Mouse (Mus musculus) MEL (cell line): ENCODE measurements around the gene Xbp1. TPM values are rescaled to one million over a fixed set of nuclear protein-coding genes. Genes with fewer than 3 reads are reported as not detected.

Source experiments
- DNase-seq: peaks from one replicate; pipeline ENCODE4 v3.0.0; 2011; ENCODE audit warnings: low read depth, low spot score
- H3K27ac ChIP-seq: 2 replicates; pipeline ENCODE4 v1.5.1; 2012; ENCODE audit warnings: low read depth, mild to moderate bottlenecking, control low read depth, low read length, moderate library complexity; ENCODE audit not compliant: control insufficient read depth
- H3K27me3 ChIP-seq, 2 experiments: fragments of 150-350 bp in 1 of 2; sonication (generic) in 1 of 2; 2 replicates each; pipeline ENCODE4 v1.6.1; 2012; ENCODE audit warnings: low read length in 2 of 2, mild to moderate bottlenecking in 2 of 2, improper control_type of control experiment in 1 of 2, moderate library complexity in 1 of 2; ENCODE audit not compliant: insufficient read depth in 2 of 2, control insufficient read depth in 1 of 2
- H3K36me3 ChIP-seq, 2 experiments: 2 replicates each; pipeline ENCODE4 v1.6.1; 2012 to 2014; ENCODE audit warnings: low read length in 2 of 2, improper control_type of control experiment in 1 of 2, inconsistent platforms in 1 of 2, mild to moderate bottlenecking in 1 of 2; ENCODE audit not compliant: insufficient read depth in 2 of 2, control insufficient read depth in 1 of 2
- H3K4me1 ChIP-seq, 2 experiments: fragments of 150-350 bp in 1 of 2; sonication (generic) in 1 of 2; 2 replicates each; pipeline ENCODE4 v1.6.1; 2012; ENCODE audit warnings: low read length in 2 of 2, improper control_type of control experiment in 1 of 2, mild to moderate bottlenecking in 1 of 2; ENCODE audit not compliant: insufficient read depth in 2 of 2, control insufficient read depth in 1 of 2
- H3K4me3 ChIP-seq, 2 experiments: fragments of 150-350 bp in 1 of 2; sonication (generic) in 1 of 2; 2 replicates each; pipeline ENCODE4 v1.5.1; 2012; ENCODE audit warnings: low read depth in 2 of 2, low read length in 2 of 2, mild to moderate bottlenecking in 2 of 2, moderate library complexity in 2 of 2, control low read depth in 1 of 2, improper control_type of control experiment in 1 of 2; ENCODE audit not compliant: control insufficient read depth in 1 of 2, insufficient read depth in 1 of 2
- H3K79me2 ChIP-seq: 2 replicates; pipeline ENCODE4 v1.6.1; 2012; ENCODE audit warnings: mild to moderate bottlenecking, low read length, moderate library complexity; ENCODE audit not compliant: control insufficient read depth, poor library complexity, insufficient read depth
- H3K9ac ChIP-seq: 2 replicates; pipeline ENCODE4 v1.6.1; 2012; ENCODE audit warnings: low read depth, mild to moderate bottlenecking, control low read depth, low read length, moderate library complexity; ENCODE audit not compliant: control insufficient read depth, poor library complexity, severe bottlenecking
- H3K9me3 ChIP-seq: fragments of 150-350 bp; sonication (generic); replicated peaks from 2 replicates; pipeline ENCODE4 v1.6.1; 2012; ENCODE audit warnings: mild to moderate bottlenecking, low read length, improper control_type of control experiment, moderate library complexity; ENCODE audit not compliant: insufficient read depth
- BHLHE40 ChIP-seq: IDR thresholded peaks from 2 replicates; pipeline ENCODE4 v1.6.1; 2012; ENCODE audit warnings: low read depth, mild to moderate bottlenecking, inconsistent platforms, low read length, improper control_type of control experiment, borderline replicate concordance
- CHD1 ChIP-seq: IDR thresholded peaks from 2 replicates; pipeline ENCODE4 v1.6.1; 2012; ENCODE audit warnings: low read depth, mild to moderate bottlenecking, inconsistent platforms, low read length, improper control_type of control experiment
- CHD2 ChIP-seq: IDR thresholded peaks from 2 replicates; pipeline ENCODE4 v1.6.1; 2011; ENCODE audit warnings: low read length, improper control_type of control experiment
- CTCF ChIP-seq, 3 experiments: IDR thresholded peaks in 2 of 3; conservative IDR thresholded peaks in 1 of 3; 2 replicates each; pipeline ENCODE4 v1.5.1; 2011 to 2012; ENCODE audit warnings: low read length in 3 of 3, low read depth in 2 of 3, mild to moderate bottlenecking in 2 of 3, improper control_type of control experiment in 1 of 3, inconsistent platforms in 1 of 3, mixed read lengths in 1 of 3, moderate library complexity in 1 of 3; ENCODE audit not compliant: control insufficient read depth in 1 of 3, insufficient read depth in 1 of 3, poor library complexity in 1 of 3, severe bottlenecking in 1 of 3
- E2F4 ChIP-seq: IDR thresholded peaks from 2 replicates; pipeline ENCODE4 v1.6.1; 2011; ENCODE audit warnings: low read depth, low read length, improper control_type of control experiment, borderline replicate concordance
- ELF1 ChIP-seq: IDR thresholded peaks from 2 replicates; pipeline ENCODE4 v1.6.1; 2014; ENCODE audit warnings: low read depth, mild to moderate bottlenecking, inconsistent platforms, low read length, improper control_type of control experiment, moderate library complexity
- EP300 ChIP-seq, 2 experiments: IDR thresholded peaks; 2 replicates each; pipeline ENCODE4 v1.6.1; 2011; ENCODE audit warnings: improper control_type of control experiment in 2 of 2, low read length in 2 of 2, low read depth in 1 of 2, mild to moderate bottlenecking in 1 of 2
- ETS1 ChIP-seq: IDR thresholded peaks from 2 replicates; pipeline ENCODE4 v1.6.1; 2012; ENCODE audit warnings: low read depth, mild to moderate bottlenecking, inconsistent platforms, low read length, improper control_type of control experiment, moderate library complexity
- GABPA ChIP-seq: IDR thresholded peaks from 2 replicates; pipeline ENCODE4 v1.6.1; 2012; ENCODE audit warnings: low read depth, mild to moderate bottlenecking, inconsistent platforms, low read length, improper control_type of control experiment, moderate library complexity
- GATA1 ChIP-seq: IDR thresholded peaks from 2 replicates; pipeline ENCODE4 v1.6.1; 2011; ENCODE audit warnings: low read depth, low read length, improper control_type of control experiment
- HCFC1 ChIP-seq: IDR thresholded peaks from 2 replicates; pipeline ENCODE4 v1.6.1; 2012; ENCODE audit warnings: low read depth, mild to moderate bottlenecking, inconsistent platforms, low read length, improper control_type of control experiment, moderate library complexity
- JUND ChIP-seq: IDR thresholded peaks from 2 replicates; pipeline ENCODE4 v1.6.1; 2011; ENCODE audit warnings: low read depth, mild to moderate bottlenecking, improper control_type of control experiment, low read length
- MAFK ChIP-seq: IDR thresholded peaks from 2 replicates; pipeline ENCODE4 v1.6.1; 2011; ENCODE audit warnings: low read depth, mild to moderate bottlenecking, low read length, improper control_type of control experiment, borderline replicate concordance
- MAZ ChIP-seq: IDR thresholded peaks from 2 replicates; pipeline ENCODE4 v1.6.1; 2012; ENCODE audit warnings: low read depth, mild to moderate bottlenecking, inconsistent platforms, low read length, improper control_type of control experiment
- MXI1 ChIP-seq: IDR thresholded peaks from 2 replicates; pipeline ENCODE4 v1.6.1; 2011; ENCODE audit warnings: mild to moderate bottlenecking, low read depth, low read length, improper control_type of control experiment
- MYB ChIP-seq: IDR thresholded peaks from 2 replicates; pipeline ENCODE4 v1.6.1; 2011; ENCODE audit warnings: mild to moderate bottlenecking, low read depth, low read length, improper control_type of control experiment
- MYC ChIP-seq: IDR thresholded peaks from 2 replicates; pipeline ENCODE4 v1.6.1; 2011; ENCODE audit warnings: low read depth, mild to moderate bottlenecking, low read length, improper control_type of control experiment, moderate library complexity
- NRF1 ChIP-seq: IDR thresholded peaks from 2 replicates; pipeline ENCODE4 v1.6.1; 2014; ENCODE audit warnings: low read depth, mild to moderate bottlenecking, inconsistent platforms, low read length, improper control_type of control experiment, moderate library complexity; ENCODE audit not compliant: poor library complexity, insufficient read depth, severe bottlenecking
- POLR2A ChIP-seq, 2 experiments: IDR thresholded peaks; 2 replicates each; pipeline ENCODE4 v1.6.1; 2011 to 2012; ENCODE audit warnings: low read length in 2 of 2, mild to moderate bottlenecking in 2 of 2, control low read depth in 1 of 2, improper control_type of control experiment in 1 of 2, low read depth in 1 of 2, moderate library complexity in 1 of 2; ENCODE audit not compliant: control insufficient read depth in 1 of 2, insufficient read depth in 1 of 2, poor library complexity in 1 of 2
- POLR2AphosphoS2 ChIP-seq: IDR thresholded peaks from 2 replicates; pipeline ENCODE4 v1.6.1; 2011; ENCODE audit warnings: low read length, improper control_type of control experiment
- POLR2AphosphoS5 ChIP-seq: IDR thresholded peaks from 2 replicates; pipeline ENCODE4 v1.6.1; 2012; ENCODE audit warnings: low read depth, borderline replicate concordance, mild to moderate bottlenecking, inconsistent platforms, low read length, moderate library complexity, mixed read lengths
- RAD21 ChIP-seq: IDR thresholded peaks from 2 replicates; pipeline ENCODE4 v1.6.1; 2011; ENCODE audit warnings: mild to moderate bottlenecking, low read depth, low read length, improper control_type of control experiment
- SMC3 ChIP-seq: IDR thresholded peaks from 2 replicates; pipeline ENCODE4 v1.6.1; 2011; ENCODE audit warnings: low read depth, low read length, improper control_type of control experiment
- TBP ChIP-seq: IDR thresholded peaks from 2 replicates; pipeline ENCODE4 v1.8.0; 2011; ENCODE audit warnings: low read depth, low read length, improper control_type of control experiment
- TCF12 ChIP-seq: IDR thresholded peaks from 2 replicates; pipeline ENCODE4 v1.6.1; 2014; ENCODE audit warnings: low read depth, mild to moderate bottlenecking, inconsistent platforms, low read length, improper control_type of control experiment, moderate library complexity
- UBTF ChIP-seq: IDR thresholded peaks from 2 replicates; pipeline ENCODE4 v1.6.1; 2012; ENCODE audit warnings: low read depth, mild to moderate bottlenecking, inconsistent platforms, low read length, improper control_type of control experiment, moderate library complexity, borderline replicate concordance; ENCODE audit not compliant: insufficient read depth
- ZC3H11A ChIP-seq: IDR thresholded peaks from 2 replicates; pipeline ENCODE4 v1.6.1; 2012; ENCODE audit warnings: low read depth, mild to moderate bottlenecking, inconsistent platforms, low read length, improper control_type of control experiment
- ZMIZ1 ChIP-seq: IDR thresholded peaks from 2 replicates; pipeline ENCODE4 v1.6.1; 2012; ENCODE audit warnings: low read depth, mild to moderate bottlenecking, inconsistent platforms, low read length, improper control_type of control experiment, moderate library complexity
- ZNF384 ChIP-seq: IDR thresholded peaks from 2 replicates; pipeline ENCODE4 v1.6.1; 2012; ENCODE audit warnings: low read depth, mild to moderate bottlenecking, inconsistent platforms, low read length, improper control_type of control experiment
- polyA plus RNA-seq, 2 experiments: library from polyadenylated mRNA; stranded (reverse) in 1 of 2; unstranded in 1 of 2; fragments of >175 nt in 1 of 2; fragments of >200 nt in 1 of 2; gene quantifications; 2 replicates each; pipeline versions ENCODE4 v1.2.1 to v1.2.4; 2012; ENCODE audit warnings: low replicate concordance in 2 of 2, low read depth in 1 of 2; ENCODE audit not compliant: insufficient read length in 2 of 2, insufficient read depth in 1 of 2, missing spikeins in 1 of 2
- total RNA-seq: library from RNA; depleted of rRNA; stranded (reverse); fragments of 300-350 nt; gene quantifications from 2 replicates; pipeline ENCODE4 v1.2.3, GENCODE M21; 2012

Xbp1 gene
- total and polyA plus RNA-seq, 3 experiments = 81.8 to 101 TPM; not detected in 1

GRCm38 (mm10) chr11:5495906-5496305 lies 24.6 kb upstream of the Xbp1 start:
- no peak overlapping the region for H3K4me3 ChIP-seq
- no peaks in the 10 kb centered on the region for H3K9me3 ChIP-seq
- H3K4me1 ChIP-seq = peaks cover 0 to 5% of the 10 kb centered on the region in 2 experiments; a peak in 1 of 4 replicates
- no peak for DNase-seq
- H3K79me2 ChIP-seq = no peaks in the 10 kb centered on the region
- no peak overlapping the region for H3K9ac ChIP-seq
- no peaks in the 10 kb centered on the region for H3K27me3 ChIP-seq
- no peaks in the 10 kb centered on the region; a peak in 1 of 4 replicates for H3K36me3 ChIP-seq
- no peak overlapping the region for H3K27ac ChIP-seq
- TF ChIP-seq ELF1 = no peak
- no peak for TF ChIP-seq POLR2A (IDR thresholded peaks at IDR 0.05; ENCODE audit: control insufficient read depth in 1 of 2, insufficient read depth in 1 of 2, low read depth in 1 of 2, low read length in 2 of 2, poor library complexity in 1 of 2)
- no peak for TF ChIP-seq HCFC1
- no peak for TF ChIP-seq ZC3H11A
- TF ChIP-seq MAZ = no peak

- H3K27me3 ChIP-seq = no peaks in the 10 kb centered on the region
- no peak overlapping the region for H3K9ac ChIP-seq
- H3K9me3 ChIP-seq = no peaks in the 10 kb centered on the region
- peaks cover 0 to 5% of the 10 kb centered on the region in 2 experiments; a peak in 1 of 4 replicates for H3K4me1 ChIP-seq
- H3K27ac ChIP-seq = no peak overlapping the region
- DNase-seq = peak; percentile 56
- no peaks in the 10 kb centered on the region; a peak in 1 of 4 replicates for H3K36me3 ChIP-seq
- no peak overlapping the region for H3K4me3 ChIP-seq
- TF ChIP-seq POLR2AphosphoS5 = no peak
- TF ChIP-seq EP300 (IDR thresholded peaks at IDR 0.05; ENCODE audit: low read depth in 1 of 2, low read length in 2 of 2) = no peak
- TF ChIP-seq ETS1 = no peak
- peak; percentile 55 for TF ChIP-seq SMC3
- no peak for TF ChIP-seq ZNF384
- no peak for TF ChIP-seq UBTF
- TF ChIP-seq NRF1 = no peak
- no peak for TF ChIP-seq MYB
- no peak for TF ChIP-seq MXI1
- peak; percentile 37 for TF ChIP-seq RAD21
- no peak for TF ChIP-seq JUND
- no peak for TF ChIP-seq MAFK
- 0 out of 2 replicates have a peak, but pooled peaks have one; percentile 36 for TF ChIP-seq MYC
- no peak for TF ChIP-seq TBP
- TF ChIP-seq POLR2AphosphoS2 = no peak
- TF ChIP-seq E2F4 = no peak
- no peak for TF ChIP-seq ZC3H11A
- no peak for TF ChIP-seq BHLHE40
- TF ChIP-seq GATA1 = no peak
- TF ChIP-seq CHD2 = no peak
- no peak for TF ChIP-seq TCF12
- TF ChIP-seq CTCF (IDR thresholded peaks at IDR 0.05 in 2 of 3, conservative IDR thresholded peaks at IDR 0.05 in 1 of 3; ENCODE audit: control insufficient read depth in 1 of 3, insufficient read depth in 1 of 3, low read depth in 2 of 3, low read length in 3 of 3, poor library complexity in 1 of 3, severe bottlenecking in 1 of 3) = peak; percentile 50 to 52 (median 51)
- TF ChIP-seq GABPA = no peak
- no peak for TF ChIP-seq CHD1
- TF ChIP-seq HCFC1 = no peak
- no peak for TF ChIP-seq ZMIZ1
- no peaks in the 10 kb centered on the region for H3K79me2 ChIP-seq
These were observed 23.8 kb upstream of the Xbp1 start for GRCm38 (mm10) chr11:5496559-5497248.
